Mouse (Mus musculus) testis, adult 2 months (tissue): ENCODE data around the gene Kdm5a. TPM values are rescaled to one million over a fixed set of nuclear protein-coding genes. Genes with fewer than 3 reads are reported as not detected.
A peak's percentile ranks its signal among the peaks of the same experiment; 100 is the strongest.

ENCODE experiments used
- H3K27ac ChIP-seq: fragments of 200-500 bp; 2 replicates; pipeline ENCODE4 v1.5.1; 2012; ENCODE audit warnings: low read depth, low read length; ENCODE audit not compliant: control insufficient read depth, insufficient read depth
- H3K27me3 ChIP-seq: fragments of 200-500 bp; 2 replicates; pipeline ENCODE4 v1.6.1; 2012; ENCODE audit warnings: mild to moderate bottlenecking, low read length, moderate library complexity; ENCODE audit not compliant: control insufficient read depth, insufficient read depth
- H3K36me3 ChIP-seq: fragments of 200-500 bp; 2 replicates; pipeline ENCODE4 v1.6.1; 2012; ENCODE audit warnings: mild to moderate bottlenecking, low read length; ENCODE audit not compliant: control insufficient read depth, insufficient read depth
- H3K4me1 ChIP-seq: fragments of 200-500 bp; 2 replicates; pipeline ENCODE4 v1.6.1; 2012; ENCODE audit warnings: low read length; ENCODE audit not compliant: control insufficient read depth, insufficient read depth
- H3K4me3 ChIP-seq: fragments of 200-500 bp; 2 replicates; pipeline ENCODE4 v1.5.1; 2012; ENCODE audit warnings: low read depth, mild to moderate bottlenecking, low read length, moderate library complexity, mixed read lengths; ENCODE audit not compliant: control insufficient read depth
- CTCF ChIP-seq: fragments of 200-500 bp; IDR thresholded peaks from 2 replicates; pipeline ENCODE4 v1.5.1; 2012; ENCODE audit warnings: low read depth, mild to moderate bottlenecking, inconsistent platforms, low read length, moderate library complexity; ENCODE audit not compliant: control insufficient read depth, insufficient read depth, insufficient replicate concordance
- POLR2A ChIP-seq: fragments of 200-500 bp; IDR thresholded peaks from 2 replicates; pipeline ENCODE4 v1.6.1; 2012; ENCODE audit warnings: low read depth, mild to moderate bottlenecking, inconsistent platforms, low read length, moderate library complexity; ENCODE audit not compliant: control insufficient read depth
- polyA plus RNA-seq: library from polyadenylated mRNA; depleted of rRNA; stranded (reverse); fragments of >200 nt; gene quantifications from 2 replicates; pipeline ENCODE4 v1.2.3, GENCODE M21; 2012

The Kdm5a gene
- polyA plus RNA-seq, 1 experiment = 5.7 TPM

DNA sequence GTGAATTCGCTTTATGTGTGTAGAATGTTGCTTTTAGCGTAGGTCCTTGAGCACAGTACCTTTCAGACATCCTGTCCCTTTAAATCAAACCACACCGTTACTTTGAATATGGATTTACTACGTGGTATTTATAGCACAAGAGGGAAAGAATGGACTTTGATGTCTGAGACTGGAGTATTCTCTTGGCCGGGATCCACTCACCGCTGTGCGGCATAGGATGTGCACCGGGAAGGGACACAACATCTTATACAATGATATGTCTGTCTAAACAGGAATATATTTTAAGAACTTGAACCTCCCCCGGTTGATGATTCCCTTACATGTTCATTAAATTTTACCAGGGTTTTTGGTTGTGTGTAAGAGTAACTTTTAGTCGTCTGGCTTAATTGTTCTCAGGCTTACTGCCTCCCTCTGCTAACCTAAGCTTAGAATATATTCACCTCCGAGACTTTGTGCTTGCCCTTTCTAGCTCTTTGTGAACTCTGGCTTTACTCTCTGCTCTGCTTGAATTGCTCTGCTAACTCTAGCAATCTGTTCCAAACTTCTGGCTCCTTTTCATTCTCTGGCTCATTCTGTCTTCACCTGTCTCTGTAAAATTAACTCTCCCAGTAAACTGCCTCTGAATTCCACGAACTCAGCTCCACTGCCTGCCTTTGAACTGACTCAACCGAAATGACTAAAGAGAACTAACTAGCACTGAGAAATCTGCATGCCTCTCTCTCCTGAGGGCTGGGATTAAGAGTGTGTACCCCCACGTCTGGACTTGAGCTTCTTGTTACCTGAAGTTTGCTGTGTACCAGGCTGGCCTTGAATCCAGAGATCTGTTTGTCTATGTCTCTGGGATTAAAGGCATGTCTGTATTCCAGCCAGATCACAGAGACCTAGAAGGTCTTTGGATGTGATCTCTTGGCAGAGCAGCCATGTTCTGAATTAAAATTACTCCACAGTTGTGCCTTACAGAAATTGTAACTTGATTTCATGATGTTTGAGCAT lies 79.7 kb downstream of the Kdm5a start:
- no peaks in the 10 kb centered on the region for H3K27me3 ChIP-seq
- H3K4me1 ChIP-seq = no peaks in the 10 kb centered on the region
- no peak overlapping the region for H3K27ac ChIP-seq
- TF ChIP-seq CTCF = no peak
- TF ChIP-seq POLR2A = no peak
- no peaks in the 10 kb centered on the region for H3K36me3 ChIP-seq
- H3K4me3 ChIP-seq = no peak overlapping the region

DNA sequence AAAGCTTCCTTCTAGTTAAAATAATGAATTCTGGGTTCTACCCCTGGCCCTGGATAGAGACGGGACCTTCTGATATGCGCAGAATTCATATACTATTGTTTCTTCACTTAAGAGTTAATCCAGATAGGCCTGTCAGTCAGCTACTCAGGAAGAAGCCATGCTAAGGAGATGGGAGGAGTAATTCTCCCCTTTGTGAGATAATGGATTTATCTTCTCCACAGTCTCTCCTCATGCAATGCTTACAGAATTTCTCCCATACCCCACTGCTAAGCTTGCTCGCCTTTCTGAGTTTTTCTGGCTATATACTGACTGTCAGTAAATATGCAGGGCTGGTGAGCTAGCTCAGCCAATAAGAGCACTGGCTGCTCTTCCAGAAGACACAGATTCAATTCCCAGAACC lies 86.3 kb downstream of the Kdm5a start:
- no peaks in the 10 kb centered on the region for H3K36me3 ChIP-seq
- no peaks in the 10 kb centered on the region for H3K27me3 ChIP-seq
- no peak overlapping the region for H3K4me3 ChIP-seq
- H3K27ac ChIP-seq = no peak overlapping the region
- H3K4me1 ChIP-seq = peaks cover 5% of the 10 kb centered on the region; the same call in 1 of the 2 replicates
- no peak for TF ChIP-seq POLR2A
- TF ChIP-seq CTCF = no peak

DNA sequence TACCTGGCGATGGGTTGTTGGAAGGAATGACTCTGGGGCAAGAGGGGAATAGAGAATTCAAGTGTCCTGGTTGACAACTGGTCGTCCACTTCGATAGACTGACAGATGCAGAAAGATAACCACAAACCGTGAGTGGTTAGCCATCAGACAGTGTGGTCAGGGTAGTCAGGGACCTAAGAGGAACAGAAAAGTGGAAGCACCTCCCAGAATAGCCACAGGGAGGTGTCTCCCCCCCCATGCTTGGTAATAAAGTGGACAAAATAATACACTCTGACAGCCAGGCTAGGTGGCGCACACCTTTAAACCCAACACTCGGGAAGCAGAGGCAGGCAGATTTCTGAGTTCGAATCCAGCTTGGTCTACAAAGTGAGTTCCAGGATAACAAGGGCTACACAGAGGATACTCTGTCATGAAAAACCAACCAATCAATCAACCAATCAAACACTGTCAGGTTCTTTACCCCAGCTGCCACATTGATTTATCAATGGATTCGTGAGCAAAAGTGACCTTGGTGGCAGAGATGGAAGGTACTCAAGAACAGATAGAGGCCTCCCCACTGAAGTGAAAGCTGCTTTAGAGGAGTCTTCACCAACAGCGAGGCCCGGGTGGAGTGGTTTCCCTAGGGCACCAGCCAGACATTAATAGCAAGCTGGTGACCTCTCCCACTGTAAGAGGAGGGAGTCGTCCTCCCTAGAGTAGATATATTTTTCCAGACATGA lies 88.6 kb downstream of the Kdm5a start:
- no peak overlapping the region for H3K27ac ChIP-seq
- TF ChIP-seq POLR2A = no peak
- no peak for TF ChIP-seq CTCF
- no peaks in the 10 kb centered on the region for H3K27me3 ChIP-seq
- H3K4me1 ChIP-seq = peaks cover 5% of the 10 kb centered on the region; the same call in 1 of the 2 replicates
- no peak overlapping the region for H3K4me3 ChIP-seq
- no peaks in the 10 kb centered on the region for H3K36me3 ChIP-seq

DNA sequence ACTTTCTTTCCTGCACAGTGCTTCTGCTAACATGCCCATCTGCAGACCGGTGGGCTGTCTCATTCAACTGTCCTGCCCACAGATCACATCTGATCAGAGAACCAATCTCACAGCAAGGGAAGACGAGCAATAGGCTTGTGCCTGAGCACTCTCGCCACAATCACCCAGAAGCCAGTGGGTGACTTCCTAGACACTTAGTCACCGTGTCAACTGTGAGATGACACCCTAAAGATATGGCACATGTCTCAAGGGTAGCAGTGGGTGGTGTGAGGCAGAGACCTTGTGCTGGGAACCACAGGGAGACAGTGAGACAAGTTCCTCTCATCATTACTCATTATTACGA lies 89.2 kb downstream of the Kdm5a start:
- H3K27me3 ChIP-seq = no peaks in the 10 kb centered on the region
- no peaks in the 10 kb centered on the region for H3K36me3 ChIP-seq
- H3K27ac ChIP-seq = no peak overlapping the region
- TF ChIP-seq POLR2A = no peak
- H3K4me1 ChIP-seq = peaks cover 5% of the 10 kb centered on the region; the same call in 1 of the 2 replicates
- H3K4me3 ChIP-seq = no peak overlapping the region

DNA sequence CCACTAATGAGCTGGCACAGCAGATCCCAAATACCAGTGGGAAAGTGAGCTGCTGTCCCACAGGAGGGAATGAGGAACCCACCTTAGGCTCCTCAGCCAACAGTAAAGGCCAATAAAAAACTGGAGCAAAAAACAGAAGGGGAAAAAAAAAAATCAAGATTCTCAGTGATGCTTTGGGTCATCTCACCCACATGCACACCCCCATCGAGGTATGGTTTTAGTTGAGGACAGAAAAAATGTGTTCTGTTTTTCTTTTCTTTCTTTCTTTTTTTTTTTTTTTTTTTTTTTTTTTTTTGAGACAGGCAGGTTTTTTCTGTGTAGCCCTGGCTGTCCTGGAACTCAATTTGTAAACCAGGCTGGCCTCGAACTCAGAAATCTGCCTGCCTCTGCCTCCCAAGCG lies 89.6 kb downstream of the Kdm5a start:
- no peak for TF ChIP-seq CTCF
- no peak for TF ChIP-seq POLR2A
- no peaks in the 10 kb centered on the region for H3K27me3 ChIP-seq
- no peak overlapping the region for H3K4me3 ChIP-seq
- peaks cover 5% of the 10 kb centered on the region; the same call in 1 of the 2 replicates for H3K4me1 ChIP-seq
- no peaks in the 10 kb centered on the region for H3K36me3 ChIP-seq
- no peak overlapping the region for H3K27ac ChIP-seq

DNA sequence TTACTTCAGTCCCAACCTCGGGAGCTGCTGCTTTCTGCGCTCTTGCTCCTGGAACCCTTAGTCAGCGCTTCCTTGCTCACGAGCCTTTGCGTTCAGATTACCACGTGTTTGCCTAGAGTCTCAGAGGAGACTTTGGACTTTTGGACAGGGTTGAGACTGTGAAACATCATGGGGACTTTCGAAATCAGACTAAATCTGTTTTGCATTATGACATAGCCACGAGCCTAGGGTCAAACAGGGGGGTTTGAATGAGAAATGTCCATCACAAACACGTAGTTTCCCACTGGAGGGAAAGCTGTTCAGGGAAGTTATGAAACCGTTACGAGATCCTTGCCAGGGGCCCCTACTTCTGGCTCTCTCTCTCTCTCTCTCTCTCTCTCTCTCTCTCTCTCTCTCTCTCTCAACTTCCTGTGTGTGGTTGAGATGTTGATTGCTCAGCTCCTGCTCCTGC lies 90.7 kb downstream of the Kdm5a start:
- Histone ChIP-seq H3K4me1 (peaks cover 5% of the 10 kb centered on the region; the same call in 1 of the 2 replicates), H3K36me3 (no peaks in the 10 kb centered on the region), H3K27ac (no peak overlapping the region), H3K27me3 (no peaks in the 10 kb centered on the region), H3K4me3 (peak overlapping the region; percentile 25)
- TF ChIP-seq POLR2A (no peak), CTCF (no peak)

DNA sequence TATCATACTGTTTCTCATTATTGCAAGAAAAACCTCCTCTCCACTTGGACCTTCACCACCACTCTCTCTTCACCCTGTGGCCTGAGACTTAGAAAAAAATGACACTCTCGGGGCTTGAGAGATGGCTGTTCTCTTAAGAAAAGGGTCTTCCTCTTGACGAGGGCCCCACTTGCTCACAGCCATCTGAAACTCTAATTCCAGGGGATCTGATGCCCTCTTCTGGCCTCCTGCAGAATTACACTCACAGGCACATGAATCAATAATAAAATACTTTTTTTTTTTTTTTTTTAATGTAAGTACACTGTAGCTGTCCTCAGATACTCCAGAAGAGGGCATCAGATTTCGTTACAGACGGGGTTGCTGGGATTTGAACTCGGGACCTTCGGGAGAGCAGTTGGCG lies 93.2 kb downstream of the Kdm5a start:
- Histone ChIP-seq H3K27ac (no peak overlapping the region), H3K4me3 (no peak overlapping the region), H3K4me1 (peaks cover 5% of the 10 kb centered on the region; the same call in 1 of the 2 replicates), H3K36me3 (no peaks in the 10 kb centered on the region), H3K27me3 (no peaks in the 10 kb centered on the region)
- TF ChIP-seq POLR2A (no peak), CTCF (0 out of 2 replicates have a peak, but pooled peaks have one; percentile 2)
